Mouse (Mus musculus): Measurements from ENCODE around the gene Cfap126.
A peak's percentile ranks its signal among the peaks of the same experiment; 100 is the strongest.

The Cfap126 gene

GRCm38 (mm10) chr1:171096110-171096964 is 17.4 kb upstream of the Cfap126 start:
- no peak for DNase-seq

- no peak for DNase-seq
These were observed 16.6 kb upstream of the Cfap126 start for GRCm38 (mm10) chr1:171097136-171097535.

GRCm38 (mm10) chr1:171097612-171098011 is 16.1 kb upstream of the Cfap126 start:
- DNase-seq: no peak

GRCm38 (mm10) chr1:171101033-171101432 is 12.7 kb upstream of the Cfap126 start:
- no peak for DNase-seq

GRCm38 (mm10) chr1:171101733-171102546 is 11.8 kb upstream of the Cfap126 start:
- DNase-seq: peak; percentile 89

GRCm38 (mm10) chr1:171102547-171103177 is 11.1 kb upstream of the Cfap126 start:
- peak; percentile 91 for DNase-seq

GRCm38 (mm10) chr1:171103179-171103840 is 10.4 kb upstream of the Cfap126 start:
- DNase-seq: no peak

GRCm38 (mm10) chr1:171105226-171105625 is 8.5 kb upstream of the Cfap126 start:
- no peak for DNase-seq

- no peak for DNase-seq
These were observed 4.1 kb upstream of the Cfap126 start for GRCm38 (mm10) chr1:171109620-171110019.

GRCm38 (mm10) chr1:171110659-171111019 is 3.1 kb upstream of the Cfap126 start:
- no peak for DNase-seq

GRCm38 (mm10) chr1:171111020-171111780 is 2.5 kb upstream of the Cfap126 start:
- peak; percentile 97 for DNase-seq

GRCm38 (mm10) chr1:171111781-171112575 is 1.7 kb upstream of the Cfap126 start:
- DNase-seq: peak; percentile 72

- DNase-seq: no peak
These were observed 732 bp upstream of the Cfap126 start for GRCm38 (mm10) chr1:171112986-171113385.

GRCm38 (mm10) chr1:171116280-171116679 is 2.6 kb downstream of the Cfap126 start:
- no peak for DNase-seq

GRCm38 (mm10) chr1:171118269-171118684 is 4.6 kb downstream of the Cfap126 start:
- DNase-seq: peak; percentile 48

- no peak for DNase-seq
These were observed 5.3 kb downstream of the Cfap126 start for GRCm38 (mm10) chr1:171118996-171119395.

- no peak for DNase-seq
These were observed 5.7 kb downstream of the Cfap126 start for GRCm38 (mm10) chr1:171119405-171119804.

GRCm38 (mm10) chr1:171120893-171121292 is 7.2 kb downstream of the Cfap126 start:
- DNase-seq: no peak

- no peak for DNase-seq
These were observed 8.1 kb downstream of the Cfap126 start for GRCm38 (mm10) chr1:171121839-171122238.

- peak; percentile 52 for DNase-seq
These were observed 9.2 kb downstream of the Cfap126 start for GRCm38 (mm10) chr1:171122932-171123331.

- DNase-seq: no peak
These were observed 10.7 kb downstream of the Cfap126 start for GRCm38 (mm10) chr1:171124398-171124797.
